Mouse (Mus musculus) limb, embryonic 10.5 days (tissue): ENCODE measurements around the gene Fnip2. TPM values are rescaled to one million over a fixed set of nuclear protein-coding genes. Genes with fewer than 3 reads are reported as not detected.

Source experiments
- DNase-seq: peaks from one replicate; pipeline ENCODE4 v3.0.0-alpha.2; 2017; ENCODE audit warnings: low spot score
- H3K27ac ChIP-seq: fragments of 300-500 bp; sonication (generic); 2 replicates; pipeline ENCODE4 v1.5.1; 2016; ENCODE audit warnings: mild to moderate bottlenecking
- H3K27me3 ChIP-seq: fragments of 300-500 bp; sonication (generic); 2 replicates; pipeline ENCODE4 v1.6.1; 2016; ENCODE audit warnings: low read depth, mild to moderate bottlenecking; ENCODE audit not compliant: poor library complexity, severe bottlenecking
- H3K36me3 ChIP-seq: fragments of 300-500 bp; sonication (generic); 2 replicates; pipeline ENCODE4 v1.6.1; 2016; ENCODE audit warnings: mild to moderate bottlenecking, moderate library complexity
- H3K4me1 ChIP-seq: fragments of 300-500 bp; sonication (generic); 2 replicates; pipeline ENCODE4 v1.6.1; 2016
- H3K4me3 ChIP-seq: fragments of 300-500 bp; sonication (generic); 2 replicates; pipeline ENCODE4 v1.5.1; 2016; ENCODE audit warnings: mild to moderate bottlenecking, moderate library complexity
- H3K9me3 ChIP-seq: fragments of 300-500 bp; sonication (generic); replicated peaks from 2 replicates; pipeline ENCODE4 v1.6.1; 2016; ENCODE audit warnings: mild to moderate bottlenecking
- WGBS: fragments of 180-500 bp; shearing (Covaris S2); methylation state at CpG from one replicate; pipeline ENCODE4 v1.1.7; 2016; 5-methylcytosine and 5-hydroxymethylcytosine counted together
- polyA plus RNA-seq: library from polyadenylated mRNA; unstranded; fragments of >200 nt; fragmentation: Nextera tagmentation; extraction: Ambion mirVana; gene quantifications from 2 replicates; pipeline ENCODE4 v1.2.1, GENCODE M21; 2016

Gene Fnip2
- polyA plus RNA-seq, 1 experiment from 2014 or later, result 5.2 TPM

DNA sequence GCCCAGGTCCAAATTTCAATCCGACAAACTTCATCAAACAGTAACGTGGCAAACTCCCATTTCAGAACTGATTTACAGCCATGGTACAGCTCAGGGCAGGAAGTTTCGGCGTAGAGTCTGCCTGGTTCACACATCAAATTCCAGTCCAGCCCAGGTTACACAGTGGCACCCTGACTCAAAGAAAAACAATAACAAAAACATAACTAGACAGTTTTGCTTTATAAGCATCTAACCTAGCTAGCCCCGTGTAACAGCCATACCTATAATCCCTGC is 7.9 kb downstream of the Fnip2 start:
- 84% methylated on average over 5 of the region's 5 CpGs for WGBS

DNA sequence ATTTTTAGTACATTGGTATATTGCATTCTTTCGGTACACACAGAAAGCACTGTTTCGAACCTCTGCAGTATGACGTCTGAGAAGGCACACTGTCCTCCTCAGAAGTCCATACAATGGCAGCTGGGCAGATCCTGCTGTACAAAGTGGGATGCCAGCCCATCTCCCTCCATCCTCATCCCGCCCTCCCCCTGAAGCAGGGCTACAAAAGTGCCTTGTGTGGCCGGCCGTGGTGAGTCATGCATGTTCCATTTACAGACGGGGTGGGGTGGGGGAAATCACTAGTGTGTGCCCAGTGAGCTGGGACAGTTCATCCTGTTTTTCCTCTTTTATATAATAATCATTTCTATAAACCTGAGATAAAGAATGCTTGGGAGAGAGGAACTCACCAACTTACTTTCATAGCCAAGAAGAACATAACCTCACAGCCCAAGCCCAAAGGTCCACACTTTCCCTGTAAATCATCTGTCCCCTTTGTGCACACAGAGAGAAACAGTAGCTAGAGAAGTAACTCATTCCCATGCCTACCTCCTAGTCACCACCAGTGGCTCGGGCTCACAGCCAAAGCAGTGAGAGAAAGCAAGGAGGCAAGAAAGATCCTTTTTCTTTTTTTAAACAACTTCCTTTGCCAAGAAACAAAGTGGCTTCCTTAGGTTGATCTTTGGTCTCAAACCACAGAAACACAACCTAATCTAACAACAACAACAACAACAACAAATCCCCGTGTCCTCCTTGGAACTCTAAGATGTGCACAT is 8.4 kb downstream of the Fnip2 start:
- Histone ChIP-seq H3K4me1 (no peaks in the 10 kb centered on the region), H3K36me3 (0 out of 2 replicates have a peak, but pooled peaks cover 2% of the 10 kb centered on the region), H3K9me3 (no peaks in the 10 kb centered on the region), H3K27ac (no peak overlapping the region), H3K4me3 (no peak overlapping the region), H3K27me3 (no peaks in the 10 kb centered on the region)
- WGBS, result 91% methylated on average over 9 of the region's 9 CpGs
- no peak for DNase-seq

More for the DNA sequence above, 7.9 kb downstream of the Fnip2 start:
- Histone ChIP-seq H3K4me1 (no peaks in the 10 kb centered on the region), H3K9me3 (no peaks in the 10 kb centered on the region), H3K27ac (no peak overlapping the region), H3K27me3 (no peaks in the 10 kb centered on the region), H3K36me3 (0 out of 2 replicates have a peak, but pooled peaks cover 2% of the 10 kb centered on the region), H3K4me3 (no peak overlapping the region)
- no peak for DNase-seq

DNA sequence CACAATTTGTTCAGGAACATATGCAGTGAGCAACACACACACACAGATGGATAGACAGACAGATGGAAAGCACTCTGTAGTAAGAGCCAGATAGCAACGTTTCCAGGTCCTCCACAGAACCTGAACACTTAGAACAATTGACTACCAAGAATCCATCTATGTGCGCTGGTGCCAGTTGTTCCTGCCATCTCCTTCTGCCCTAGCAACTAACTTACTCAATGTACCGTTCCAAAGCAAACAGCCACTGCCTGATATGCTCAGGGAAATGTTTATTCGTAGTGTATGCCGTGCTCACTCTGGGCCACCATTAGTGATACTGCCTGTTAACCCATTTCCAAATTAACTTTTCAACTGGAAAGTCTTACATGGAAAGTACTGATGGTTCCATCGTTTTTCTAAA is 12.5 kb downstream of the Fnip2 start:
- 93% methylated on average over 6 of the region's 6 CpGs for WGBS
- no peak overlapping the region for H3K27ac ChIP-seq
- 0 out of 2 replicates have a peak, but pooled peaks cover 2% of the 10 kb centered on the region for H3K36me3 ChIP-seq
- H3K4me1 ChIP-seq, result no peaks in the 10 kb centered on the region
- no peak for DNase-seq
- no peak overlapping the region for H3K4me3 ChIP-seq
- H3K27me3 ChIP-seq, result no peaks in the 10 kb centered on the region
- H3K9me3 ChIP-seq, result no peaks in the 10 kb centered on the region

DNA sequence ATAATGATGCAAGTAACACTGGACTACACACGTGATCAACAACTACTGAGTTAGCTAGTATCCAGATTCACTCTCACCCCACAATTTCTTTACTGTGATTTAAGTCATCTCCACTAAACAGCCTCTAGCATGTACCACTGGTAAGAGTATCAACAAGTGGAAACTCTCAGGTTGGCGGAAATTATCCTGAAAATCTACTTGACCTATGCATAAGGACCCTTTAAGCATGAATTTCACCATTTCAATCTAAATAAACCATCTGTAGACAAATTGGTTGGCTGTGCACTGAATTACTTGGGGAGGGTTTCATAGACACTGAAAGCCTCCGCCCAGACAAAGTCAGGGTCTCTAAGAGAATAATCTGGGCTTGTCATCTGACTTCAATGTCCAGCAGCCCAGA is 13.8 kb downstream of the Fnip2 start:
- no peak overlapping the region for H3K4me3 ChIP-seq
- no peaks in the 10 kb centered on the region for H3K4me1 ChIP-seq
- 93% methylated on average over 3 of the region's 3 CpGs for WGBS
- DNase-seq, result no peak
- H3K27me3 ChIP-seq, result no peaks in the 10 kb centered on the region
- no peaks in the 10 kb centered on the region for H3K9me3 ChIP-seq
- H3K36me3 ChIP-seq, result no peaks in the 10 kb centered on the region
- no peak overlapping the region for H3K27ac ChIP-seq

DNA sequence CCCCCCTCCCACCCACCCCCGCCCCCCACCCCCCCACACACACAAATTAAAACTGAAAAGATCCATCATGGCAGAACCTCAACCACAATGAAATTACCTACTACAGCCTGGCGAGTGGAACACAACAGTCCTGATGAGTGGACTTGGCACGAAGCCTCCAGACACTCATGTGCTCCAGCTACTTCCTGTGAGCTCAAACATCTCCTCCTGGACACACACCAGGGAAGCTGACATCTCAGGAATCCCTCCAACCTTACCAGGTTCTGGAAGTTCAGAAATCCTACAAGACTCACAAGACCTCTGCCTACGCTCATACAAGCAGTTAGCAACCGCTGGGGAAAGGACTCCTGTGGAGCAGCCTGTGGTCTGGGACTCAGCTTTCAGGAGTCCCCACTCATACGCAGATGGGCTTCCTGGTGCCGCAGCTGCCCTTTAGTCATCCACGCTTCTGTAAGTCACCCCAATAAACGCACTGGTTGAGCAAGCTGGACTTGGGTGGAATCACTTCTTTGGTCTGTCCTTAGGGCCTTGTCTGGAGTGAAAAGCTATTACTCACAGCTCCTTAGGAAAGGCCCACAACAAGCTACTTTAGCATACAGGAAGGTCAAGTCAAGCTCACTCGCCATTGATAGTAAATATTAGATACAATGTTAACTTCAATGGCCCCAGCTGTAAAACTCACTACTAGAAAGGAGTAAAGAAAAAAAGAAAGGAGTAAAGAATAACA is 15.6 kb downstream of the Fnip2 start:
- Histone ChIP-seq H3K4me3 (no peak overlapping the region), H3K9me3 (no peaks in the 10 kb centered on the region), H3K4me1 (no peaks in the 10 kb centered on the region), H3K27ac (no peak overlapping the region), H3K36me3 (no peaks in the 10 kb centered on the region), H3K27me3 (no peaks in the 10 kb centered on the region)
- no peak for DNase-seq
- 86% methylated on average over 10 of the region's 10 CpGs for WGBS

DNA sequence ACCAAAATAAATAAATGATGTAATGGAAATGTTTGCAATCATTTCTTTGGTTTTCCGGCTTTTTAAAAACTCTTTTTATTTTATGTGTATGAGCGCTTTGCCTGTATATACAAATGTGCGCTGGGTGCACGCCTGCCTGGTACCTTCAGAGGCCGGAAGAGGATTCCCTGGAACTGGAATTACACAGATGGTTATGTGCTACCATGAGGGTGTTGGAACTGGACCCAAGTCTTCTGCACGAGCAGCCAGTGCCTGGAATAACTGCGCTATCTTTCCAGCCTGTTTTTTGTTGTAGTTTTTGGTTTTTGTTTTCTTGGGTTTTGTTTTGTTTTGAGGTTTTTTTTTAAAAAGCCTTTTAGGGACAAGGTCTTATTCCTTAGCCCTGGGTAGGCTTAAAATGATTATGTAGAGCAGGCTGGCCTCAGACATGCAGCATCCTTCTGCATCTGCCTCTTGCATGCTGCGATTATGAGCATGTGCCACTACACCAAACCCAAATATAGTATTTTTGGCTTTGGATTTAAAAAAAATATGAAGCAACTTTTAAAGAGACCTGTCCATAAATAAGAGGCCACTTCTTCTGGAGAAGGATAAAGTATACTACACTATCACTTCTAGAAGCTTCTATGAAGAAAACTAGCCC is 17.7 kb downstream of the Fnip2 start:
- H3K9me3 ChIP-seq, result no peaks in the 10 kb centered on the region
- peaks cover 6% of the 10 kb centered on the region; the same call in 1 of the 2 replicates for H3K36me3 ChIP-seq
- H3K27me3 ChIP-seq, result no peaks in the 10 kb centered on the region
- no peak overlapping the region for H3K27ac ChIP-seq
- no peaks in the 10 kb centered on the region for H3K4me1 ChIP-seq
- DNase-seq, result no peak
- H3K4me3 ChIP-seq, result no peak overlapping the region
- WGBS, result 97% methylated on average over 8 of the region's 8 CpGs

DNA sequence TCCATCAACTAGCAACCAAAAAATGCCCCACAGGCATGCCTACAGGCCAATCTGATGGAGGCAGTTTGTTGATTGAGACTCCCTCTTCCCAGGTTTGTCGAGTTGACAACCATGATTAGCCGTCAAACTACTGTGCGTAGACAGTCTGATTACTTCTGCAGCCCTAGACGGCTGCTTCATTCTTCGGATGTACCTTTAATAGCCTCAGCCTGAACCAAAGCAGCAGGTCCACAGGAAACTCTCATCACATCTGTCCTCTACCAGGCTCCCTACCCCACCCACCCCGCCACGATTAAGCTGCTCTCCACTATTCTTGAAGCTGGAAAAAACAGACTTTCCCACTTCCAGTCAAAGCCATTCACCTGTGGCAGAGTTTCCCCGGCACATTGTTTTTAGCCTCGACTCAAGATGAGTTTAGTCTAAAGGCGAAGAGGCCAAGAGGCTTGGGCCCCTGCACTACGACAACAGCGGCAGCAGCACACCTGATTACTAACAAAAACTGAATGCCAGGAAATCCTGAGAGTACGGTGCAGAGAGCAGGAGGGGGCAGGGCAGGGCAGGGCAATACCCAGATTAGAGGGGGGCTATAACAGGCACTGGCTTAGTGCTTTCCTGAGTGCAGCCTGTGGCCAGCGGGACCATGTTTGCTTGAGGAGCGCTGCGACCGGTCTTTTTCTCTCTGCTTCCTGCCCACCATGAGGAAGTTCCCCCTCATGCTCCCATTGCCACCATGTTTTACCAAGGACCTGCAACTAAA is 18.7 kb downstream of the Fnip2 start:
- Histone ChIP-seq H3K36me3 (peaks cover 6% of the 10 kb centered on the region; the same call in 1 of the 2 replicates), H3K4me1 (no peaks in the 10 kb centered on the region), H3K9me3 (no peaks in the 10 kb centered on the region), H3K27ac (no peak overlapping the region), H3K27me3 (no peaks in the 10 kb centered on the region), H3K4me3 (no peak overlapping the region)
- WGBS, result 82% methylated on average over 17 of the region's 17 CpGs
- DNase-seq, result no peak

DNA sequence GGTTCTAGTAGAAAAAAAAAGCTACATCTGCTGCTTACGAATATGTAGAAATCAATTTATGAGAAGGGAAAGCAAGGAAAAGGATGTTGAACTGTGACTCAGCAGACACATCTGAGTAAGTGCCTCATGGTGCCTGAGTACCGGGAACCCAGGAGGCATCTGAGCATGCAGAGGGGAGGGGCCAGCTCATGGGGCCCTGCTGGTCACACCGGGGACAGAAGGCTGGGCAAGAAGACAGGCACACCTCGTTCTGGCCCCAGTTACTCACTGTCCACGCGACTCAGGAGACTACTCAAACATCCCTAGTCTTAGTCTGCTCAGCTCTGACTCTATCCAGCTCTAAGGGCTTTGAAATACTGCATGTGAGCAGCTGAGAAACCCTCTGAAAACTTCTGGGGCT is 25.0 kb downstream of the Fnip2 start:
- 37% methylated on average over 6 of the region's 6 CpGs for WGBS
- H3K9me3 ChIP-seq, result no peaks in the 10 kb centered on the region
- DNase-seq, result no peak
- peaks cover 6% of the 10 kb centered on the region; the same call in 1 of the 2 replicates for H3K36me3 ChIP-seq
- no peak overlapping the region for H3K4me3 ChIP-seq
- H3K27ac ChIP-seq, result no peak overlapping the region
- H3K27me3 ChIP-seq, result no peaks in the 10 kb centered on the region
- H3K4me1 ChIP-seq, result peaks cover 5% of the 10 kb centered on the region; the same call in 1 of the 2 replicates

DNA sequence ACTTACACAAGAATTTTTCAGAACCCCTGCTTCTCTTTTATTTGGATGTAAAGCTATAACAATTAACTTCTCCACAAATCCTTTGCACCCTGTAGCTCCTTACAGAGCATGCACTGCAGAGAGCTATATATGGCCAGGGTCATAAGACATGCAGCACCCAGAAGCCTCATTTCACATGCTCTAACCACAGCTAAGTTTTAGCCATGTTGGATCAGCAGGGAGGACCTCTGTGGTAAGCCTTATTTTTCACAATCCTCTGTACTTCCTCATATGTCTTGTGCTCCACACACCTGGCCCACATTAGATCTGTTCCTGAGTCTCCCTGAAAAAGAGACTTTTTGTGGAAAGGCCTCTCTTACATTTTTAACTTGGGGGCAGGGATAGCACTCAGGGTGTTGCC is 27.9 kb downstream of the Fnip2 start:
- DNase-seq, result no peak
- Histone ChIP-seq H3K4me3 (no peak overlapping the region), H3K36me3 (no peaks in the 10 kb centered on the region), H3K27ac (no peak overlapping the region), H3K9me3 (no peaks in the 10 kb centered on the region), H3K4me1 (peaks cover 5% of the 10 kb centered on the region; the same call in 1 of the 2 replicates), H3K27me3 (no peaks in the 10 kb centered on the region)

DNA sequence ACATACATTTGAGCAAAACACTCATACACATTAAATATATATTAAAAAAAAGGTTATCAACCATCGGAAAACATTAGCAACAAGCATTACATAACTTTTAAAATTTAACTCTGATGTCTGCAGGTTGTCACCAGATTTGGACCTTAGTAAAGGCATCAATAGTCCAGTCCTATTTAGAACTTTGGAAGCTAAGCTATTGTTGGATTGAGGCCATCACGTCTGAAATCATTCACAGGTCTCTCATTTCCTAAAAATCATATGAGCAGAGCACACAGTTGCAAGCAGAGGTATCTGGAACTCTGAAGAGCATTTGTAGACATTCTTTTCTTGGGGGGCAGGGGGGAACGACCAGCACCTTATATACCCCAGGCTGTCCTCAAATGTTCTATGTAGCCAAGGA is 28.5 kb downstream of the Fnip2 start:
- no peaks in the 10 kb centered on the region for H3K9me3 ChIP-seq
- no peaks in the 10 kb centered on the region for H3K27me3 ChIP-seq
- H3K4me1 ChIP-seq, result peaks cover 5% of the 10 kb centered on the region; the same call in 1 of the 2 replicates
- no peak for DNase-seq
- no peak overlapping the region for H3K4me3 ChIP-seq
- H3K36me3 ChIP-seq, result no peaks in the 10 kb centered on the region
- 95% methylated on average over 3 of the region's 3 CpGs for whole genome bisulfite sequencing
- H3K27ac ChIP-seq, result no peak overlapping the region

DNA sequence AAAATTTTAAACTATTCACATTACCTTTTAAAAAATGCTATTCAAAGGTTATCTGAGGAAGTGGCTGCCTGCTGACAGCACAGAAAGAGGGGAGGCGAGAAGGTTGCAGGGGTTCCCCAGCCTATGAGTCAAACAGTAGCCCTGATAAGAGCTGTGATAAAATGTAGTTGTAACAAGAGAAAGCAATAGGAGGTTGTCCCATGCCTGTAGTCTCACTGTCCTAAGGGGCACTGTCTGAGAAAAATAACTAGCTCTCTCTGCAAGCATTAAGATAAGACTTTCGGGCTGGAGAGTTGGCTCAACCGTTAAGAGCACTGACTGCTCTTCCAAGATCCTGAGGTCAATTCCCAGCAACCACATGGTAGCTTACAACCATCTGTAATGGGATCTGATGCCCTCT is 29.3 kb downstream of the Fnip2 start:
- H3K9me3 ChIP-seq, result no peaks in the 10 kb centered on the region
- peaks cover 5% of the 10 kb centered on the region; the same call in 1 of the 2 replicates for H3K4me1 ChIP-seq
- no peak overlapping the region for H3K27ac ChIP-seq
- H3K36me3 ChIP-seq, result no peaks in the 10 kb centered on the region
- H3K27me3 ChIP-seq, result no peaks in the 10 kb centered on the region
- no peak for DNase-seq
- WGBS, result 93% methylated on average over 3 of the region's 3 CpGs
- no peak overlapping the region for H3K4me3 ChIP-seq

DNA sequence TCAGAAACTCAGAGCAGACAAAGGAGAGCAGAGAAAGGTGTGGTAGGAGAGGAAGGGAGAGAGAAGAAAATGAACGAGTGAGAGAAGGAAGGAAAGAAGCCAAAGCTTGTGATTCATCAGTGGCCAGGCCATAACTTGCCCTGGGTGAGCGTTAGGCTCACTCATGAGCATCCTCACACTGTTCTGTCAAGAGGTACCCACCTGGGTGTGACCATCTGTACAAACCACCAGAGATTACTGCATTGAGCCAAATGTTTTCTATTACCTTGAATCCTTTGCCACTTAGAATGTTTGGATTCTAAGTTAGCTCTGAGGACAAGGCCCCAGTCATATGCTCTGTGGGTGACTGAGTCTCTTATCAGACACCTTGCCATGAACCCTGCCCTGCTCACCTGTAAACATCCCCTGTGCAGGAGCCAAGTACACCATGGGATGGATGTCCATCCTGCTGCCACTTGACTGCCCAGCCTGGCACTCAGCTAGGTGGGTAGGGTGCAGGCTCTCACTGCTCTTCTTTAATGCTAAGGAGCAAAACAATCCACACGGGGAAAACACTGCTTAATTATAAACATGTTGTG is 29.9 kb downstream of the Fnip2 start:
- H3K27ac ChIP-seq, result no peak overlapping the region
- WGBS, result 92% methylated on average over 3 of the region's 3 CpGs
- no peaks in the 10 kb centered on the region for H3K27me3 ChIP-seq
- no peaks in the 10 kb centered on the region for H3K36me3 ChIP-seq
- no peak for DNase-seq
- no peak overlapping the region for H3K4me3 ChIP-seq
- no peaks in the 10 kb centered on the region for H3K9me3 ChIP-seq
- H3K4me1 ChIP-seq, result peaks cover 3% of the 10 kb centered on the region; the same call in 1 of the 2 replicates
